Mouse (Mus musculus) lung, postnatal 4 days (tissue): ENCODE data around the gene Tmem270.

ENCODE experiments used
- DNase-seq, 2 experiments: peaks; one replicate each; pipeline ENCODE4 v3.0.0; 2021

Gene Tmem270

GRCm38 (mm10) chr5:134926726-134927125 lies 20.2 kb upstream of the Tmem270 start:
- no peak for DNase-seq

- DNase-seq: no peak
Observed at GRCm38 (mm10) chr5:134923141-134923540, 16.6 kb upstream of the Tmem270 start.

GRCm38 (mm10) chr5:134921106-134921505 lies 14.6 kb upstream of the Tmem270 start:
- no peak for DNase-seq

GRCm38 (mm10) chr5:134920106-134920687 lies 13.7 kb upstream of the Tmem270 start:
- no peak for DNase-seq

GRCm38 (mm10) chr5:134919097-134919496 lies 12.6 kb upstream of the Tmem270 start:
- DNase-seq: no peak

GRCm38 (mm10) chr5:134918071-134918832 lies 11.7 kb upstream of the Tmem270 start:
- DNase-seq: peak; percentile 73 to 80

- DNase-seq: no peak
Observed at GRCm38 (mm10) chr5:134915311-134915710, 8.8 kb upstream of the Tmem270 start, which contains the start of gene Cldn13. TSS of gene Cldn13 (minus strand) at chr5:134915526.

- DNase-seq: no peak
Observed at GRCm38 (mm10) chr5:134914510-134914909, 8.0 kb upstream of the Tmem270 start.

- no peak for DNase-seq
Observed at GRCm38 (mm10) chr5:134913753-134914152, 7.2 kb upstream of the Tmem270 start.

- DNase-seq: no peak
Observed at GRCm38 (mm10) chr5:134913352-134913751, 6.8 kb upstream of the Tmem270 start.

GRCm38 (mm10) chr5:134911901-134912300 lies 5.4 kb upstream of the Tmem270 start:
- no peak for DNase-seq

- DNase-seq: peak; percentile 94 to 97
Observed at GRCm38 (mm10) chr5:134907135-134907534, 602 bp upstream of the Tmem270 start.

- DNase-seq: no peak
Observed at GRCm38 (mm10) chr5:134901644-134902027, 4.9 kb downstream of the Tmem270 start.

GRCm38 (mm10) chr5:134901012-134901643 lies 5.4 kb downstream of the Tmem270 start:
- DNase-seq: peak; percentile 57 to 67

- DNase-seq: peak; percentile 66 to 79
Observed at GRCm38 (mm10) chr5:134897596-134897995, 8.9 kb downstream of the Tmem270 start.

GRCm38 (mm10) chr5:134896965-134897364 lies 9.6 kb downstream of the Tmem270 start:
- DNase-seq: no peak

GRCm38 (mm10) chr5:134895291-134895690 lies 11.2 kb downstream of the Tmem270 start:
- peak; percentile 57 to 91 for DNase-seq

- DNase-seq: no peak
Observed at GRCm38 (mm10) chr5:134892717-134893116, 13.8 kb downstream of the Tmem270 start.

- peak; percentile 55 to 81 for DNase-seq
Observed at GRCm38 (mm10) chr5:134891552-134891951, 15.0 kb downstream of the Tmem270 start.

- DNase-seq: peak; percentile 79 to 94
Observed at GRCm38 (mm10) chr5:134890601-134891054, 15.9 kb downstream of the Tmem270 start.

- peak; percentile 40 to 53 for DNase-seq
Observed at GRCm38 (mm10) chr5:134888505-134888904, 18.0 kb downstream of the Tmem270 start.

GRCm38 (mm10) chr5:134887447-134888335 lies 18.8 kb downstream of the Tmem270 start:
- peak; percentile 79 to 92 for DNase-seq

- DNase-seq: peak in 1 of 2 experiments; percentile 69
Observed at GRCm38 (mm10) chr5:134883077-134883476, 23.5 kb downstream of the Tmem270 start.
